Mouse (Mus musculus) stomach, embryonic 15.5 days (tissue): Measurements from ENCODE around the gene Apobec2. TPM values are rescaled to one million over a fixed set of nuclear protein-coding genes. Genes with fewer than 3 reads are reported as not detected.
"Not testable (repeated sequence)": the region's sequence is repeated elsewhere in the genome, so short reads cannot be mapped to it uniquely, and the experiment has no call there.

Source experiments
- ATAC-seq: fragments of 200-750 bp; cut with Nextera tagmentation; 2 replicates; pipeline ENCODE4 v1.8.0; 2017; ENCODE audit warnings: low read depth, moderate number of reproducible peaks, moderate TSS enrichment; ENCODE audit not compliant: insufficient read depth, low FRiP score
- H3K27ac ChIP-seq: fragments of 300-500 bp; sonication (generic); 2 replicates; pipeline ENCODE4 v1.5.1; 2015; ENCODE audit warnings: mild to moderate bottlenecking, inconsistent platforms
- H3K27me3 ChIP-seq: fragments of 300-500 bp; sonication (generic); replicated peaks from 2 replicates; pipeline ENCODE4 v1.6.1; 2015; ENCODE audit warnings: inconsistent platforms
- H3K36me3 ChIP-seq: fragments of 300-500 bp; sonication (generic); 2 replicates; pipeline ENCODE4 v1.6.1; 2015; ENCODE audit warnings: inconsistent platforms
- H3K4me1 ChIP-seq: fragments of 300-500 bp; sonication (generic); 2 replicates; pipeline ENCODE4 v1.6.1; 2015; ENCODE audit warnings: inconsistent platforms
- H3K4me2 ChIP-seq: fragments of 300-500 bp; sonication (generic); 2 replicates; pipeline ENCODE4 v1.6.1; 2015; ENCODE audit warnings: mild to moderate bottlenecking, inconsistent platforms
- H3K4me3 ChIP-seq: fragments of 300-500 bp; sonication (generic); replicated peaks from 2 replicates; pipeline ENCODE4 v1.5.1; 2015; ENCODE audit warnings: inconsistent platforms
- H3K9ac ChIP-seq: fragments of 300-500 bp; sonication (generic); 2 replicates; pipeline ENCODE4 v1.6.1; 2015; ENCODE audit warnings: inconsistent platforms
- H3K9me3 ChIP-seq: fragments of 300-500 bp; sonication (generic); 2 replicates; pipeline ENCODE4 v1.6.1; 2016; ENCODE audit warnings: inconsistent platforms
- WGBS: fragments of 180-500 bp; shearing (Covaris S2); methylation state at CpG from one replicate; pipeline ENCODE4 v1.1.7; 2015; 5-methylcytosine and 5-hydroxymethylcytosine counted together
- polyA plus RNA-seq: library from polyadenylated mRNA; unstranded; fragments of >200 nt; fragmentation: Nextera tagmentation; extraction: Ambion mirVana; gene quantifications from 2 replicates; pipeline ENCODE4 v1.2.1, GENCODE M21; 2015

The Apobec2 gene
- 4.4 and 5.2 TPM in 2 replicates for polyA plus RNA-seq

- H3K9me3 ChIP-seq, result no peaks in the 10 kb centered on the region
- peak within 1 kb of the TSS; percentile 28; the same call in 1 of the 2 replicates for H3K27ac ChIP-seq
- peaks cover 36% of the 10 kb centered on the region for H3K4me1 ChIP-seq
- H3K36me3 ChIP-seq, result no peaks in the 10 kb centered on the region
- no peak within 1 kb of the TSS for H3K4me3 ChIP-seq
- 50% methylated on average over 16 of the region's 16 CpGs for WGBS
- H3K4me2 ChIP-seq, result no peak within 1 kb of the TSS
- ATAC-seq, result 0 out of 2 replicates have a peak, but pooled peaks have one; percentile 16
- H3K27me3 ChIP-seq, result no peaks in the 10 kb centered on the region
- no peak within 1 kb of the TSS for H3K9ac ChIP-seq
These were observed at the start of gene Apobec2 for GRCm38 (mm10) chr17:48432158-48432980. Apobec2 (minus strand) TSS chr17:48432930.

GRCm38 (mm10) chr17:48479952-48480351 is 47.2 kb upstream of the Apobec2 start:
- H3K4me2 ChIP-seq, result no peak overlapping the region
- 83% methylated on average over 10 of the region's 10 CpGs for WGBS
- H3K9me3 ChIP-seq, result no peaks in the 10 kb centered on the region
- no peak overlapping the region for H3K4me3 ChIP-seq
- no peak overlapping the region for H3K27ac ChIP-seq
- H3K9ac ChIP-seq, result no peak overlapping the region
- no peaks in the 10 kb centered on the region for H3K36me3 ChIP-seq
- no peaks in the 10 kb centered on the region for H3K27me3 ChIP-seq
- H3K4me1 ChIP-seq, result no peaks in the 10 kb centered on the region
- no peak for ATAC-seq

- no peaks in the 10 kb centered on the region for H3K4me1 ChIP-seq
- no peaks in the 10 kb centered on the region for H3K27me3 ChIP-seq
- H3K27ac ChIP-seq, result no peak overlapping the region
- no peak for ATAC-seq
- no peaks in the 10 kb centered on the region for H3K36me3 ChIP-seq
- no peak overlapping the region for H3K9ac ChIP-seq
- no peak overlapping the region for H3K4me2 ChIP-seq
- H3K9me3 ChIP-seq, result no peaks in the 10 kb centered on the region
- WGBS, result 81% methylated on average over 8 of the region's 8 CpGs
- no peak overlapping the region for H3K4me3 ChIP-seq
These were observed 42.7 kb upstream of the Apobec2 start for GRCm38 (mm10) chr17:48475444-48475843.

- WGBS, result 85% methylated on average over 6 of the region's 6 CpGs
- H3K9me3 ChIP-seq, H3K36me3 ChIP-seq, ATAC-seq, H3K4me1 ChIP-seq, H3K4me2 ChIP-seq, H3K27ac ChIP-seq, H3K9ac ChIP-seq, H3K4me3 ChIP-seq, H3K27me3 ChIP-seq: not testable (repeated sequence)
These were observed 41.6 kb upstream of the Apobec2 start for GRCm38 (mm10) chr17:48474282-48474681.

GRCm38 (mm10) chr17:48467395-48468231 is 34.9 kb upstream of the Apobec2 start:
- H3K4me2 ChIP-seq, result peak overlapping the region; percentile 42
- peak; percentile 53; the same call in 1 of the 2 replicates for ATAC-seq
- H3K9ac ChIP-seq, result no peak overlapping the region
- no peak overlapping the region for H3K27ac ChIP-seq
- WGBS, result 8% methylated on average over 22 of the region's 22 CpGs
- H3K9me3 ChIP-seq, result no peaks in the 10 kb centered on the region
- peak overlapping the region; percentile 13; the same call in 1 of the 2 replicates for H3K4me3 ChIP-seq
- H3K27me3 ChIP-seq, result 0 out of 2 replicates have a peak, but pooled peaks cover 5% of the 10 kb centered on the region
- no peaks in the 10 kb centered on the region for H3K36me3 ChIP-seq
- H3K4me1 ChIP-seq, result 0 out of 2 replicates have a peak, but pooled peaks cover 4% of the 10 kb centered on the region

- H3K4me3 ChIP-seq, result peak overlapping the region; percentile 13; the same call in 1 of the 2 replicates
These were observed 34.2 kb upstream of the Apobec2 start for GRCm38 (mm10) chr17:48466769-48467394.

GRCm38 (mm10) chr17:48463391-48463790 is 30.7 kb upstream of the Apobec2 start:
- whole genome bisulfite sequencing, result 90% methylated on average over 4 of the region's 4 CpGs
- H3K9me3 ChIP-seq, result no peaks in the 10 kb centered on the region
- H3K36me3 ChIP-seq, result no peaks in the 10 kb centered on the region
- no peak overlapping the region for H3K27ac ChIP-seq
- no peak overlapping the region for H3K4me3 ChIP-seq
- ATAC-seq, result no peak
- 0 out of 2 replicates have a peak, but pooled peaks cover 4% of the 10 kb centered on the region for H3K4me1 ChIP-seq
- H3K4me2 ChIP-seq, result no peak overlapping the region
- H3K9ac ChIP-seq, result no peak overlapping the region
- H3K27me3 ChIP-seq, result 0 out of 2 replicates have a peak, but pooled peaks cover 5% of the 10 kb centered on the region

More at GRCm38 (mm10) chr17:48466769-48467394, 34.2 kb upstream of the Apobec2 start:
- 28% methylated on average over 22 of the region's 22 CpGs for WGBS
- no peak overlapping the region for H3K9ac ChIP-seq
- H3K27ac ChIP-seq, result no peak overlapping the region; the same call in 1 of the 2 replicates
- H3K27me3 ChIP-seq, result 0 out of 2 replicates have a peak, but pooled peaks cover 5% of the 10 kb centered on the region
- peak overlapping the region; percentile 42 for H3K4me2 ChIP-seq
- H3K9me3 ChIP-seq, result no peaks in the 10 kb centered on the region
- no peaks in the 10 kb centered on the region for H3K36me3 ChIP-seq
- peak; percentile 75; the same call in 1 of the 2 replicates for ATAC-seq
- H3K4me1 ChIP-seq, result 0 out of 2 replicates have a peak, but pooled peaks cover 4% of the 10 kb centered on the region

GRCm38 (mm10) chr17:48462096-48462495 is 29.4 kb upstream of the Apobec2 start:
- WGBS, result 88% methylated on average over 13 of the region's 13 CpGs
- Histone ChIP-seq H3K9ac (no peak overlapping the region), H3K4me1 (0 out of 2 replicates have a peak, but pooled peaks cover under 1% of the 10 kb centered on the region), H3K4me2 (no peak overlapping the region), H3K9me3 (no peaks in the 10 kb centered on the region), H3K4me3 (no peak overlapping the region), H3K27ac (no peak overlapping the region), H3K27me3 (0 out of 2 replicates have a peak, but pooled peaks cover 5% of the 10 kb centered on the region), H3K36me3 (no peaks in the 10 kb centered on the region)
- ATAC-seq, result no peak

- ATAC-seq, result peak; percentile 32; the same call in 1 of the 2 replicates
- Histone ChIP-seq H3K9ac (no peak overlapping the region), H3K27ac (peak overlapping the region; percentile 61), H3K4me2 (peak overlapping the region; percentile 29), H3K4me3 (no peak overlapping the region), H3K36me3 (no peaks in the 10 kb centered on the region), H3K27me3 (no peaks in the 10 kb centered on the region), H3K4me1 (0 out of 2 replicates have a peak, but pooled peaks cover 3% of the 10 kb centered on the region), H3K9me3 (no peaks in the 10 kb centered on the region)
- WGBS, result 56% methylated on average over 13 of the region's 13 CpGs
These were observed 25.4 kb upstream of the Apobec2 start for GRCm38 (mm10) chr17:48457971-48458653.

GRCm38 (mm10) chr17:48455955-48456354 is 23.2 kb upstream of the Apobec2 start:
- Histone ChIP-seq H3K4me2 (peak overlapping the region; percentile 23), H3K9me3 (no peaks in the 10 kb centered on the region), H3K4me3 (peak overlapping the region; percentile 23; the same call in 1 of the 2 replicates), H3K27me3 (no peaks in the 10 kb centered on the region), H3K36me3 (no peaks in the 10 kb centered on the region), H3K9ac (no peak overlapping the region), H3K27ac (peak overlapping the region; percentile 36; the same call in 1 of the 2 replicates), H3K4me1 (0 out of 2 replicates have a peak, but pooled peaks cover 11% of the 10 kb centered on the region)
- ATAC-seq, result peak; percentile 29; the same call in 1 of the 2 replicates
- WGBS, result 68% methylated on average over 2 of the region's 2 CpGs
